Mouse (Mus musculus): Measurements from ENCODE around the gene Rxra.

- TF ChIP-seq CTCF (IDR thresholded peaks at IDR 0.05; ENCODE audit: control insufficient read depth, insufficient read depth, insufficient read length) (no peak), MYOG (IDR thresholded peaks at IDR 0.05; ENCODE audit: control insufficient read depth, extremely low read depth, insufficient read length) (no peak), FOSL1 (IDR thresholded peaks at IDR 0.05; ENCODE audit: insufficient read depth, low read length, poor library complexity, severe bottlenecking) (no peak), USF1 (IDR thresholded peaks at IDR 0.05; ENCODE audit: low read depth) (no peak), CEBPB (IDR thresholded peaks at IDR 0.05; ENCODE audit: low read depth) (no peak), MAX (IDR thresholded peaks at IDR 0.05) (no peak), MYOD1 (IDR thresholded peaks at IDR 0.05; ENCODE audit: control insufficient read depth, insufficient read length, low read depth) (no peak)
Observed at GRCm38 (mm10) chr2:27680595-27680994, 4.4 kb downstream of the Rxra start.

All from C2C12 (cell line).